9 mouse cellular contexts compared by ENCODE assay signal in genomic region chr11:59297941-59298340, GRCm38 (mm10). TPM values are rescaled to one million over a fixed set of nuclear protein-coding genes. Genes with fewer than 3 reads are reported as not detected.
DNase-seq lines count a peak whose midpoint lies in the region.
"Had no signal": no experiment of that assay in that cellular context is flagged by ENCODE, and none has a peak within 500 bp of the region (broad histone marks: within the 10 kb centered on the region; RNA-seq: fewer than 3 reads in every experiment).

No protein-coding gene starts in this region.

- intact Hi-C loops in heart, postnatal 10 days (cut with DNase I): loop anchor here (2.0 to 5.0 kb wide), 2 partner anchors 199 to 371 kb away; no protein-coding TSS in a partner anchor
- intact Hi-C loops in heart, postnatal 36 days (cut with DNase I): loop anchor here (2.0 to 10.0 kb wide), 2 partner anchors 59 to 363 kb away; partner anchors contain the start of gene Rnf187

- peak; percentile 66 to 78 for DNase-seq in heart, postnatal 10 days
- DNase-seq in heart, postnatal 36 days: no peak
- peak; percentile 37 for DNase-seq in thymus, postnatal 4 days
- no peak for DNase-seq in thymus, postnatal 36 days
- DNase-seq in embryo, embryonic 10.5 days (ENCODE audit: low spot score): peak; percentile 77
- peak; percentile 31 to 63 for DNase-seq in layer of hippocampus, postnatal 25 days (ENCODE audit: extremely low spot score in 1 of 2, low spot score in 1 of 2)
- peak; percentile 63 for DNase-seq in right cerebral cortex, postnatal 25 days
- DNase-seq in spleen, postnatal 36 days (ENCODE audit: low spot score in 2 of 2): no peak

RNA-seq across cellular contexts. Expression of gene Wnt3a, which starts 7.4 kb away (rescaled TPM):
- total RNA-seq in heart, postnatal 10 days (2021): not detected
- total RNA-seq in heart, postnatal 36 days (2021): not detected
- total RNA-seq in layer of hippocampus, postnatal 25 days (2021): under 1 TPM in 1 of 2 experiments, not detected in 1; 0.10 TPM
- total RNA-seq: hematopoietic stem cell, adult 5-6 weeks had no signal

RNA-seq across cellular contexts. Expression of gene Wnt9a, which starts 8.8 kb away (rescaled TPM):
- total RNA-seq in heart, postnatal 10 days (2021): 1 to 10 TPM; 6.1 to 7.5 TPM
- 1 to 10 TPM; 6.0 to 6.2 TPM for total RNA-seq in heart, postnatal 36 days (2021)
- total RNA-seq in layer of hippocampus, postnatal 25 days (2021): 1 to 10 TPM; 3.6 to 6.6 TPM

Comparison
In these comparisons a context has a peak if more than half of its experiments do, and no peak if none do; other contexts are left out.
1. DNase-seq: peak in heart, postnatal 10 days (2 of 2), thymus, postnatal 4 days (single experiment), embryo, embryonic 10.5 days (single experiment), layer of hippocampus, postnatal 25 days (2 of 2) and right cerebral cortex, postnatal 25 days (single experiment); none in heart, postnatal 36 days (0 of 2), thymus, postnatal 36 days (0 of 2) and spleen, postnatal 36 days (0 of 2).